In the genomic region with DNA sequence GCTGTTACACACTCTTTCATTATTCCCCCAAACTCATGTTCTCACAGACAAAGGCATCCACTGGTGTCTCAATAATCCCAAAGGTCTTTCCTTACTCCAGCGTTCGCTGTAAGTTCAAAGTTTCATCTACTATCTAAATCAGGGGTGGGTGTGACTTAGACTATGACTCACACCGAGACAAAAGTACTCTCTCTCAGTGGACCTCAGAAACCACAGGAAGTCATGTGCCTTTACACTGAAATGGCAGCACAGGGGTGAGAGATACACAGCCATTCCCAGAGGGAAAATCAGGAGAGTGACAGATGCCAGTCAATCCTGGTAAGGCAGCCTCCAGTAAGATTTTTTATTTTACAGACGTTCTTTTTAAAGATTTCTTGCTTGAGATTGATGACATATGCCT, we compare ENCODE assay signal across 31 mouse cellular contexts. TPM values are rescaled to one million over a fixed set of nuclear protein-coding genes. Genes with fewer than 3 reads are reported as not detected.
DNase-seq lines count a peak whose midpoint lies in the region; ATAC-seq and TF ChIP-seq lines count a peak whose summit lies in the region.
"Had no signal": no experiment of that assay in that cellular context is flagged by ENCODE, and none has a peak within 500 bp of the region (broad histone marks: within the 10 kb centered on the region; RNA-seq: fewer than 3 reads in every experiment).

No protein-coding gene starts in this region.

- peaks cover 0 to 7% of the 10 kb centered on the region in 2 experiments; a peak in 1 of 4 replicates for H3K4me1 ChIP-seq in CH12.LX (ENCODE audit: control insufficient read depth in 1 of 2, insufficient read depth in 2 of 2)
- H3K4me1 ChIP-seq in intestine, embryonic 16.5 days (ENCODE audit: control insufficient read depth, insufficient read depth, low read length): no peaks in the 10 kb centered on the region; the same call in 1 of the 2 replicates
- peaks cover 29% of the 10 kb centered on the region for H3K4me1 ChIP-seq in small intestine, adult 2 months (ENCODE audit: control insufficient read depth, insufficient read depth, insufficient read length, low read length)
- H3K4me1 ChIP-seq in lung, adult 2 months (ENCODE audit: control insufficient read depth, insufficient read depth, low read length): no peaks in the 10 kb centered on the region
- H3K4me1 ChIP-seq: forebrain, embryonic 12.5 days; heart, embryonic 10.5 days; heart, embryonic 15.5 days; limb, embryonic 12.5 days had no signal

- H3K36me3 ChIP-seq in CH12.LX (replicated peaks in 1 of 2; ENCODE audit: control insufficient read depth in 1 of 2, insufficient read depth in 1 of 2, low read length in 1 of 2): no peaks in the 10 kb centered on the region
- no peaks in the 10 kb centered on the region for H3K36me3 ChIP-seq in intestine, embryonic 16.5 days (ENCODE audit: control insufficient read depth, insufficient read depth, low read length)
- H3K36me3 ChIP-seq in small intestine, adult 2 months (ENCODE audit: control insufficient read depth, insufficient read depth, low read length): peaks cover 1% of the 10 kb centered on the region
- H3K36me3 ChIP-seq: forebrain, embryonic 12.5 days; heart, embryonic 10.5 days; heart, embryonic 15.5 days; limb, embryonic 12.5 days had no signal

- H3K9ac ChIP-seq in CH12.LX (ENCODE audit: insufficient read depth, low read depth): no peak overlapping the region
- no peak overlapping the region for H3K9ac ChIP-seq in intestine, embryonic 16.5 days (ENCODE audit: low read depth, low read length)
- H3K9ac ChIP-seq: forebrain, embryonic 12.5 days; heart, embryonic 15.5 days; limb, embryonic 12.5 days had no signal

- 0 out of 2 replicates have a peak, but pooled peaks have one; percentile 27 for TF ChIP-seq EP300 in CH12.LX (IDR thresholded peaks at IDR 0.05; ENCODE audit: low read length)

- H3K4me2 ChIP-seq in CH12.LX (ENCODE audit: insufficient read depth, low read depth, poor library complexity, severe bottlenecking): no peak overlapping the region
- no peak overlapping the region for H3K4me2 ChIP-seq in intestine, embryonic 16.5 days (ENCODE audit: low read depth, low read length)
- H3K4me2 ChIP-seq: forebrain, embryonic 12.5 days; heart, embryonic 15.5 days; limb, embryonic 12.5 days; liver, embryonic 11.5 days had no signal

- H3K27ac ChIP-seq in CH12.LX (ENCODE audit: insufficient read depth, low read depth): no peak overlapping the region
- H3K27ac ChIP-seq in intestine, embryonic 16.5 days (ENCODE audit: low read length): peak overlapping the region; percentile 57; the same call in 1 of the 2 replicates
- peak overlapping the region; percentile 96 for H3K27ac ChIP-seq in small intestine, adult 2 months (ENCODE audit: insufficient read depth, low read depth, low read length)
- H3K27ac ChIP-seq: forebrain, embryonic 12.5 days; heart, embryonic 10.5 days; heart, embryonic 15.5 days; left cerebral cortex, adult 2 months; limb, embryonic 12.5 days had no signal

- H3K4me3 ChIP-seq in CH12.LX (replicated peaks in 1 of 3; ENCODE audit: low read depth in 2 of 3, low read length in 2 of 3, poor library complexity in 1 of 3): no peak overlapping the region
- H3K4me3 ChIP-seq in intestine, embryonic 16.5 days (ENCODE audit: low read length): no peak overlapping the region
- H3K4me3 ChIP-seq in small intestine, adult 2 months (ENCODE audit: low read depth, low read length): no peak overlapping the region
- H3K4me3 ChIP-seq in lung, adult 2 months (replicated peaks; ENCODE audit: extremely low read depth, low read depth, low read length): no peak overlapping the region
- H3K4me3 ChIP-seq: forebrain, embryonic 12.5 days; heart, embryonic 10.5 days; heart, embryonic 15.5 days; left cerebral cortex, adult 2 months; limb, embryonic 12.5 days had no signal

- dilution Hi-C loops in CH12.LX (cut with MboI; ENCODE audit: extremely low pct_ligation_motif_present, extremely low pct_unique_long_range_greater_than_20kb, low sequenced_read_pairs): no loop called here

- H3K9me3 ChIP-seq in CH12.LX (replicated peaks; ENCODE audit: low read length): peaks cover 17% of the 10 kb centered on the region
- 0 out of 2 replicates have a peak, but pooled peaks cover 3% of the 10 kb centered on the region for H3K9me3 ChIP-seq in intestine, embryonic 16.5 days (ENCODE audit: control insufficient read depth, low read length)
- H3K9me3 ChIP-seq: forebrain, embryonic 12.5 days; heart, embryonic 10.5 days; heart, embryonic 15.5 days; limb, embryonic 12.5 days had no signal

- in situ Hi-C loops in CH12.LX (cut with MboI; ENCODE audit: low pct_ligation_motif_present, low pct_unique_long_range_greater_than_20kb, low sequenced_read_pairs): no loop called here

- TF ChIP-seq RAD21 in CH12.LX (IDR thresholded peaks at IDR 0.05; ENCODE audit: low read depth, low read length): no peak

- 65% methylated on average over 4 of the region's 4 CpGs for WGBS in intestine, embryonic 16.5 days
- 19% methylated on average over 4 of the region's 4 CpGs for WGBS in small intestine, adult 2 months
- 65% methylated on average over 4 of the region's 4 CpGs for WGBS in lung, adult 2 months

- H3K79me2 ChIP-seq in CH12.LX (replicated peaks; ENCODE audit: control insufficient read depth, extremely low read depth, insufficient read depth, poor library complexity, severe bottlenecking): no peaks in the 10 kb centered on the region

- H3K27me3 ChIP-seq in CH12.LX (replicated peaks): peaks cover 32% of the 10 kb centered on the region
- peaks cover 3% of the 10 kb centered on the region; the same call in 1 of the 2 replicates for H3K27me3 ChIP-seq in intestine, embryonic 16.5 days (replicated peaks; ENCODE audit: control insufficient read depth, insufficient read depth, low read length)
- H3K27me3 ChIP-seq in small intestine, adult 2 months (ENCODE audit: control insufficient read depth, insufficient read depth, low read length): no peaks in the 10 kb centered on the region

- ATAC-seq in intestine, embryonic 16.5 days: peak; percentile 92
- ATAC-seq: hindbrain, embryonic 16.5 days; lung, postnatal 0 days had no signal

- no peak for TF ChIP-seq POLR2A in CH12.LX (IDR thresholded peaks at IDR 0.05; ENCODE audit: low read depth, low read length)
- TF ChIP-seq POLR2A in small intestine, adult 2 months (IDR thresholded peaks at IDR 0.05; ENCODE audit: low read depth, low read length): no peak
- TF ChIP-seq POLR2A in lung, adult 2 months (IDR thresholded peaks at IDR 0.05; ENCODE audit: borderline replicate concordance, extremely low read depth, low read depth, low read length): no peak

- DNase-seq in 416B (ENCODE audit: low read depth) (peak; percentile 74), CH12.LX (ENCODE audit: extremely low read depth) (peak; percentile 28)
- DNase-seq in layer of hippocampus, adult 8-10 months (ENCODE audit: low spot score in 2 of 2): no peak
- DNase-seq in thymus, postnatal 25 days: no peak
- DNase-seq in lung, adult 2 months: no peak
- DNase-seq: adrenal gland, adult 8-10 months; cerebellum, adult 9-10 months; gastrocnemius, postnatal 14 days; heart, adult 11 months; kidney, adult 11 months; kidney, postnatal 14 days; lung, postnatal 4 days; midbrain, embryonic 14.5 days; right cerebral cortex, postnatal 4 days had no signal

- TF ChIP-seq CTCF in CH12.LX (conservative IDR thresholded peaks at IDR 0.05 in 1 of 2, IDR thresholded peaks at IDR 0.05 in 1 of 2; ENCODE audit: low read depth in 2 of 2, low read length in 2 of 2): no peak
- TF ChIP-seq CTCF in small intestine, adult 2 months (IDR thresholded peaks at IDR 0.05; ENCODE audit: extremely low read depth, insufficient read length, insufficient replicate concordance, low read depth, low read length): no peak
- TF ChIP-seq CTCF in lung, adult 2 months (IDR thresholded peaks at IDR 0.05; ENCODE audit: insufficient read depth, low read length): no peak

TF ChIP-seq in CH12.LX, 34 proteins besides CTCF, POLR2A, EP300 and RAD21 (continues in another document):
- TF ChIP-seq MAZ (IDR thresholded peaks at IDR 0.05; ENCODE audit: low read depth, low read length) (no peak), RCOR1 (conservative IDR thresholded peaks at IDR 0.05; ENCODE audit: low read depth, low read length) (no peak), JUND (conservative IDR thresholded peaks at IDR 0.05; ENCODE audit: low read depth, low read length) (peak; percentile 27; the same call in 1 of the 2 replicates), JUN (IDR thresholded peaks at IDR 0.05; ENCODE audit: insufficient read depth, low read depth, low read length) (no peak), ZMIZ1 (IDR thresholded peaks at IDR 0.05; ENCODE audit: low read depth, low read length) (no peak), GABPA (IDR thresholded peaks at IDR 0.05; ENCODE audit: insufficient replicate concordance, low read depth, low read length) (no peak), ZC3H11A (IDR thresholded peaks at IDR 0.05; ENCODE audit: low read depth, low read length) (no peak), HCFC1 (IDR thresholded peaks at IDR 0.05; ENCODE audit: low read depth, low read length) (no peak), NRF1 (IDR thresholded peaks at IDR 0.05; ENCODE audit: low read depth, low read length) (no peak), MAX (IDR thresholded peaks at IDR 0.05; ENCODE audit: low read length) (no peak), BHLHE40 (IDR thresholded peaks at IDR 0.05; ENCODE audit: low read depth, low read length) (peak; percentile 87), TBP (conservative IDR thresholded peaks at IDR 0.05; ENCODE audit: low read depth, low read length) (no peak), ELF1 (IDR thresholded peaks at IDR 0.05; ENCODE audit: low read depth, low read length) (no peak), TCF12 (IDR thresholded peaks at IDR 0.05; ENCODE audit: low read depth, low read length) (no peak), MXI1 (IDR thresholded peaks at IDR 0.05; ENCODE audit: low read depth, low read length) (no peak), CHD1 (IDR thresholded peaks at IDR 0.05; ENCODE audit: low read depth, low read length) (no peak)

RNA-seq across cellular contexts. Expression of a gene that starts 6.8 kb away (rescaled TPM):
- total RNA-seq in CH12.LX (2012; rRNA removed) (0.04 TPM in 1 of 2 replicates, not detected in the other), CH12.LX (2014; rRNA removed) (not detected in 2 replicates)
- polyA plus RNA-seq in CH12.LX (2012; ENCODE audit: insufficient read length, low read depth): not detected in 2 replicates
- polyA plus RNA-seq in intestine, embryonic 16.5 days (2015; fragmentation: Nextera tagmentation; extraction: Ambion mirVana): 4.3 and 5.2 TPM in 2 replicates
- 4.9 and 11.4 TPM in 2 replicates for polyA plus RNA-seq in small intestine, adult 2 months (2012; rRNA removed)
- under 1 TPM; 0.16 to 0.52 (median 0.17) TPM for total RNA-seq in layer of hippocampus, adult 8-10 months (2022)
- 6.7 and 8.8 TPM in 2 replicates for polyA plus RNA-seq in lung, adult 2 months (2012; rRNA removed)

RNA-seq across cellular contexts. Expression of a gene that starts 35.1 kb away (rescaled TPM):
- total RNA-seq in CH12.LX (2012; rRNA removed) (not detected in 2 replicates), CH12.LX (2014; rRNA removed) (not detected in 2 replicates)
- not detected in 2 replicates for polyA plus RNA-seq in CH12.LX (2012; ENCODE audit: insufficient read length, low read depth)
- 6.6 and 7.9 TPM in 2 replicates for polyA plus RNA-seq in intestine, embryonic 16.5 days (2015; fragmentation: Nextera tagmentation; extraction: Ambion mirVana)
- 62.3 and 171 TPM in 2 replicates for polyA plus RNA-seq in small intestine, adult 2 months (2012; rRNA removed)
- total RNA-seq in layer of hippocampus, adult 8-10 months (2022): under 1 TPM in 1 of 4 experiments, not detected in 3; 0.21 TPM
- 2.0 and 3.0 TPM in 2 replicates for polyA plus RNA-seq in lung, adult 2 months (2012; rRNA removed)
- total RNA-seq: layer of hippocampus, adult 18-20 months; megakaryocyte-erythroid progenitor cell, adult 5-6 weeks; neutrophil, adult 5-6 weeks had no signal
- polyA plus RNA-seq: cortical plate, adult 2 months; forebrain, embryonic 12.5 days; hindbrain, embryonic 11.5 days; hindbrain, embryonic 16.5 days; kidney, embryonic 14.5 days; limb, embryonic 12.5 days; lung, postnatal 0 days; midbrain, embryonic 14.5 days; neural tube, embryonic 11.5 days had no signal

Comparison
In these comparisons a context has a peak if more than half of its experiments do, and no peak if none do; other contexts are left out.
1. DNase-seq: peak in 416B (single experiment) and CH12.LX (single experiment); none in layer of hippocampus, adult 8-10 months (0 of 2), thymus, postnatal 25 days (single experiment) and lung, adult 2 months (single experiment).